Mouse (Mus musculus) liver, embryonic 14.5 days (tissue): ENCODE measurements around the gene 6030452D12Rik. TPM values are rescaled to one million over a fixed set of nuclear protein-coding genes. Genes with fewer than 3 reads are reported as not detected.

ENCODE experiments used
- ATAC-seq: fragments of 200-750 bp; cut with Nextera tagmentation; 2 replicates; pipeline ENCODE4 v1.8.0; 2017; ENCODE audit warnings: moderate number of reproducible peaks, mild to moderate bottlenecking, moderate library complexity; ENCODE audit not compliant: insufficient read depth
- DNase-seq, 3 experiments: peaks; one replicate each; pipeline ENCODE4 v3.0.0-alpha.2; 2012 to 2013; ENCODE audit warnings: low read depth in 3 of 3, low spot score in 3 of 3
- H3K27ac ChIP-seq: fragments of 300-500 bp; sonication (generic); 2 replicates; pipeline ENCODE4 v1.5.1; 2014; ENCODE audit warnings: moderate library complexity, mild to moderate bottlenecking, control low read depth, inconsistent platforms
- H3K27me3 ChIP-seq: fragments of 300-500 bp; sonication (generic); 2 replicates; pipeline ENCODE4 v1.6.1; 2014; ENCODE audit warnings: mild to moderate bottlenecking, low read length, moderate library complexity; ENCODE audit not compliant: control insufficient read depth, insufficient read depth
- H3K36me3 ChIP-seq: fragments of 300-500 bp; sonication (generic); replicated peaks from 2 replicates; pipeline ENCODE4 v1.6.1; 2014; ENCODE audit warnings: low read depth; ENCODE audit not compliant: control insufficient read depth, insufficient read depth
- H3K4me1 ChIP-seq, 2 experiments: fragments of 200-500 bp in 1 of 2; fragments of 300-500 bp in 1 of 2; sonication (generic) in 1 of 2; replicated peaks; 2 replicates each; pipeline ENCODE4 v1.6.1; 2012 to 2014; ENCODE audit warnings: antibody characterized with exemption in 1 of 2, inconsistent platforms in 1 of 2, low read length in 1 of 2; ENCODE audit not compliant: control insufficient read depth in 2 of 2, insufficient read depth in 2 of 2
- H3K4me2 ChIP-seq: fragments of 300-500 bp; sonication (generic); 2 replicates; pipeline ENCODE4 v1.6.1; 2014; ENCODE audit warnings: low read depth, mild to moderate bottlenecking, control low read depth, moderate library complexity
- H3K4me3 ChIP-seq, 2 experiments: fragments of 200-500 bp in 1 of 2; fragments of 300-500 bp in 1 of 2; sonication (generic) in 1 of 2; 2 replicates each; pipeline ENCODE4 v1.5.1; 2012 to 2014; ENCODE audit warnings: low read depth in 2 of 2, low read length in 2 of 2, mild to moderate bottlenecking in 2 of 2, control low read depth in 1 of 2, inconsistent platforms in 1 of 2, moderate library complexity in 1 of 2; ENCODE audit not compliant: insufficient read depth in 1 of 2
- H3K9ac ChIP-seq: fragments of 300-500 bp; sonication (generic); replicated peaks from 2 replicates; pipeline ENCODE4 v1.6.1; 2014; ENCODE audit warnings: mild to moderate bottlenecking, control low read depth, moderate library complexity
- H3K9me3 ChIP-seq: fragments of 300-500 bp; sonication (generic); 2 replicates; pipeline ENCODE4 v1.6.1; 2016; ENCODE audit warnings: low read length, mixed read lengths; ENCODE audit not compliant: control insufficient read depth
- CTCF ChIP-seq: IDR thresholded peaks from 2 replicates; pipeline ENCODE4 v1.5.1; 2016; ENCODE audit warnings: antibody characterized with exemption, low read depth, control low read depth
- EP300 ChIP-seq: IDR thresholded peaks from 2 replicates; pipeline ENCODE4 v1.6.1; 2016; ENCODE audit warnings: antibody characterized with exemption, low read depth
- WGBS: fragments of 180-500 bp; shearing (Covaris S2); extraction: QIAGEN DNeasy Blood & Tissue Kit; methylation state at CpG from one replicate; pipeline ENCODE4 v1.1.7; 2014; ENCODE audit not compliant: insufficient replicate concordance; 5-methylcytosine and 5-hydroxymethylcytosine counted together
- polyA plus RNA-seq, 2 experiments: library from polyadenylated mRNA; depleted of rRNA in 1 of 2; stranded (reverse) in 1 of 2; unstranded in 1 of 2; fragments of >200 nt; fragmentation: Nextera tagmentation in 1 of 2; extraction: Ambion mirVana in 1 of 2; gene quantifications; 2 replicates each; pipeline versions ENCODE4 v1.2.1 to v1.2.3; 2012 to 2014

Gene 6030452D12Rik
- polyA plus RNA-seq, 2 experiments: not detected

DNA sequence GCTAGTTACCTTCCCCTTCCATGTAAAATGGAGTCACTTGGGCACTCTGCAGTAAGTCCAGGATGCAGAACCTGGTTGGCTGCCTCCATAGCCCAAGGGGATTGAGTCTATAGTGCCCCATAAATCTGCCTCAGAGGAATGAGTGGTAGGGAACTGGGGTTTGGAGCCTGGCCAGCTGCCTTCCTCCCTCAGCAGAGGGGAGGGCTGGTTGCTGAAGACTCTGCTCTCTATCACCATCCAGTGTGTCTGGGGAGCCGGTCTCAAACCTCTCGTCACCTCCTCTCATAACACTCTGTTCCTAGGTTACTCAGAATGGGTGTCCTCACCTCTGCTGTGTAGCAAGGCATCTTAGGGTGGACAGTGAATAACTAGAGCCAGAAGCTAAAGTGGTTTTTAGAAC lies 16.3 kb downstream of the 6030452D12Rik start:
- no peaks in the 10 kb centered on the region for H3K4me1 ChIP-seq
- ATAC-seq (no peak), DNase-seq (no peak)
- no peak overlapping the region for H3K4me2 ChIP-seq
- WGBS: 57% methylated on average over 2 of the region's 2 CpGs
- H3K9me3 ChIP-seq: no peaks in the 10 kb centered on the region
- TF ChIP-seq CTCF (no peak), EP300 (no peak)
- no peak overlapping the region for H3K9ac ChIP-seq
- no peaks in the 10 kb centered on the region for H3K36me3 ChIP-seq
- H3K27ac ChIP-seq: no peak overlapping the region
- H3K4me3 ChIP-seq: no peak overlapping the region
- H3K27me3 ChIP-seq: peaks cover 9% of the 10 kb centered on the region

DNA sequence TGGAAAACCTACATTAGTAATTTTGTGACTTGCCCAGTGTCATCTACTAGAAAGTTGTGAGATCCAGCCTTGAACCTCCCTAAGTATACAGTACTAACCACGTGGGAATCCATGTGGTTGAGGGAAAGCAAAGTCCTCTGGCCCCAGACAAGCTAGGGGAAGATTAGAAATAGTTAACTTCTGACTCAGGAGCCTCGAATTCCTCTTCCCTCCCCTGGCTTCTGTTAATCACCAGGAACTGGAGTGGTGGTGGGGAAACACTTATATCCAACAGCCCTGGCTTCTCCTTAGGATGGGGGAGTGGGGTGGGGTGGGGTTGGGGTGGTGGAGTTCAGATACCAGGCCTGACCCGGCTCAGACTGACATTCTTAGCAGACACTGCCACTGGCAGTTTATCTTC lies 18.4 kb downstream of the 6030452D12Rik start:
- no peaks in the 10 kb centered on the region for H3K27me3 ChIP-seq
- no peak overlapping the region for H3K9ac ChIP-seq
- H3K27ac ChIP-seq: no peak overlapping the region
- TF ChIP-seq CTCF (no peak), EP300 (no peak)
- ATAC-seq (no peak), DNase-seq (no peak)
- no peak overlapping the region for H3K4me2 ChIP-seq
- no peaks in the 10 kb centered on the region for H3K4me1 ChIP-seq
- WGBS: 10% methylated on average over 3 of the region's 3 CpGs
- no peaks in the 10 kb centered on the region for H3K36me3 ChIP-seq
- no peak overlapping the region for H3K4me3 ChIP-seq
- no peaks in the 10 kb centered on the region for H3K9me3 ChIP-seq

DNA sequence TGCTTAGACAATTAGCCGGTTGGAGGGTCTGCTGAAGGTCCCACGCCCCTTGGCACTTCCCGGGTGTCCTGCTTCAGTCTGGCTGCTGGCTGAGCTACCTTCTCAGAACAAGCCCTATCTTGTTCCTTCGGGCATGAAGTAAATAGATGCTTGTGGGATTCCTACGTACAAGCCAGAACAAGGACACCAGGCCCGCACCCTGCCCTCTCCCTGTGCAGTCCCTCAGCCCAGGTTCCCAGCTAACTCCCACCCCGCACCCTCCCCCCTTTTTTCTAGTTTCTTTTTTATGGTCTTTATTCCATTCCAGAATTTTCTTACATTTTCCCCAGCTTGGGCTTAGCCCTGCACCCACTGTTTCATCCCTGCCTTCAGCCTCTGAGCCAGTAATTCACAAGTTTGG lies 20.3 kb downstream of the 6030452D12Rik start:
- H3K9me3 ChIP-seq: no peaks in the 10 kb centered on the region
- no peaks in the 10 kb centered on the region for H3K27me3 ChIP-seq
- 64% methylated on average over 7 of the region's 7 CpGs for WGBS
- no peak overlapping the region for H3K9ac ChIP-seq
- H3K36me3 ChIP-seq: no peaks in the 10 kb centered on the region
- no peak overlapping the region for H3K4me2 ChIP-seq
- H3K4me3 ChIP-seq: no peak overlapping the region
- TF ChIP-seq EP300: no peak
- no peak for TF ChIP-seq CTCF
- no peak for ATAC-seq
- H3K27ac ChIP-seq: no peak overlapping the region
- H3K4me1 ChIP-seq: no peaks in the 10 kb centered on the region
- no peak for DNase-seq

DNA sequence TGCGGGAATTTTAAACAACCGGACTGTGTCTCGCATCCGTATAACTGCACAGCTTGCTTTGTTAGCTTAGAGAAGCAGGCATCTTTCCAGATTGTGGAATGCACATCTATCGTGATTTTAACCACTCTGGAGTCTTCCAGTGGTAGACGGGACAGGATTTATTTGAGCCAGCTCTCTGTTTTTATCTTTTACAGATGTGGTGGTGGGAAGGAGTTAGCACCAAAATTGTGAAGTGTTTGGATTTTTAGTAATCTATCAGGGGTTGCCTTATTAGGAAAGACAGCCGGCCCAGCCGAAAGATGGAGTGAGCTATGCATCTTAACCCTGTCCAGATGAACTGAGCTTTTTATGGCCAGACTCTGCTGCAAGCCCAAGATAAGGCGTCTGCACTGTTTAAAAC lies 21.5 kb downstream of the 6030452D12Rik start:
- TF ChIP-seq CTCF: no peak
- no peak for TF ChIP-seq EP300
- H3K27ac ChIP-seq: no peak overlapping the region
- no peak overlapping the region for H3K9ac ChIP-seq
- H3K4me1 ChIP-seq: no peaks in the 10 kb centered on the region
- H3K36me3 ChIP-seq: no peaks in the 10 kb centered on the region
- WGBS: 56% methylated on average over 9 of the region's 9 CpGs
- no peaks in the 10 kb centered on the region for H3K27me3 ChIP-seq
- no peak overlapping the region for H3K4me2 ChIP-seq
- ATAC-seq (no peak), DNase-seq (no peak)
- H3K9me3 ChIP-seq: no peaks in the 10 kb centered on the region
- H3K4me3 ChIP-seq: no peak overlapping the region

DNA sequence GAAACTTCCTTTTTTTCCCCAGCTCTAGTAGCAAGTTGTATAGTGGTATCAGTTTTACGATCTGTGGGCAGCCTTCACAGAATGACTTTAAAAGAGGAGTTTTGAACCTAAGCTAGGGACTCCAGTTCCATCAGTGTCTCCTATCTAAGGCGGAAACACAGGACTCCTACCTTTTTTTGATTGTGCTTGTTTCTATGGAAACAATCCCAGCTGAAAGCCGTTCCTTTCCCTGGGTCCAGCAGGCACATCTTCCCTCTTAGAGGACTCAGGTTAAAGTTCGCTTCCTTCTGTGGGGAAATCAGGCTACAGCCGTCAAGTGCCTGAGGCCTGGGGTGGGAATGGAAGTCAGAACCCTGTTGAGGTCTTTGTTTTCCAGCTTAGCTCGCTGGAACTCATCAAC lies 26.4 kb downstream of the 6030452D12Rik start:
- H3K36me3 ChIP-seq: no peaks in the 10 kb centered on the region
- no peak for DNase-seq
- ATAC-seq: no peak
- TF ChIP-seq EP300 (no peak), CTCF (no peak)
- H3K9me3 ChIP-seq: no peaks in the 10 kb centered on the region
- no peak overlapping the region for H3K4me2 ChIP-seq
- H3K27ac ChIP-seq: no peak overlapping the region
- no peaks in the 10 kb centered on the region for H3K27me3 ChIP-seq
- no peaks in the 10 kb centered on the region for H3K4me1 ChIP-seq
- 35% methylated on average over 6 of the region's 6 CpGs for WGBS
- H3K4me3 ChIP-seq: no peak overlapping the region
- H3K9ac ChIP-seq: no peak overlapping the region
